Mouse (Mus musculus) lung, embryonic 16.5 days (tissue): ENCODE results near the gene Slfn5. TPM values are rescaled to one million over a fixed set of nuclear protein-coding genes. Genes with fewer than 3 reads are reported as not detected.
A peak's percentile ranks its signal among the peaks of the same experiment; 100 is the strongest.
"Not testable (repeated sequence)": the region's sequence is repeated elsewhere in the genome, so short reads cannot be mapped to it uniquely, and the experiment has no call there.

ENCODE experiments used
- ATAC-seq: fragments of 200-750 bp; cut with Nextera tagmentation; 2 replicates; pipeline ENCODE4 v1.8.0; 2017; ENCODE audit warnings: low read depth, mild to moderate bottlenecking, moderate library complexity
- H3K27ac ChIP-seq: fragments of 300-500 bp; sonication (generic); 2 replicates; pipeline ENCODE4 v1.5.1; 2014; ENCODE audit warnings: mild to moderate bottlenecking, control low read depth, low read length
- H3K27me3 ChIP-seq: fragments of 300-500 bp; sonication (generic); 2 replicates; pipeline ENCODE4 v1.6.1; 2014; ENCODE audit warnings: low read depth, low read length, mixed read lengths; ENCODE audit not compliant: control insufficient read depth, insufficient read depth
- H3K36me3 ChIP-seq: fragments of 300-500 bp; sonication (generic); 2 replicates; pipeline ENCODE4 v1.6.1; 2014; ENCODE audit warnings: low read length; ENCODE audit not compliant: control insufficient read depth, insufficient read depth
- H3K4me1 ChIP-seq: fragments of 300-500 bp; sonication (generic); replicated peaks from 2 replicates; pipeline ENCODE4 v1.6.1; 2014; ENCODE audit warnings: low read length, mixed read lengths; ENCODE audit not compliant: control insufficient read depth, insufficient read depth
- H3K4me2 ChIP-seq: fragments of 300-500 bp; sonication (generic); 2 replicates; pipeline ENCODE4 v1.6.1; 2014; ENCODE audit warnings: low read depth, low read length, control low read depth
- H3K4me3 ChIP-seq: fragments of 300-500 bp; sonication (generic); 2 replicates; pipeline ENCODE4 v1.5.1; 2014; ENCODE audit warnings: mild to moderate bottlenecking, low read length, control low read depth
- H3K9ac ChIP-seq: fragments of 300-500 bp; sonication (generic); 2 replicates; pipeline ENCODE4 v1.6.1; 2014; ENCODE audit warnings: low read length, control low read depth
- H3K9me3 ChIP-seq: fragments of 300-500 bp; sonication (generic); 2 replicates; pipeline ENCODE4 v1.6.1; 2016; ENCODE audit warnings: low read length; ENCODE audit not compliant: control insufficient read depth
- WGBS: fragments of 180-500 bp; shearing (Covaris S2); extraction: QIAGEN DNeasy Blood & Tissue Kit; methylation state at CpG from one replicate; pipeline ENCODE4 v1.1.7; 2014; 5-methylcytosine and 5-hydroxymethylcytosine counted together
- polyA plus RNA-seq: library from polyadenylated mRNA; unstranded; fragments of >200 nt; fragmentation: Nextera tagmentation; extraction: Ambion mirVana; gene quantifications from 2 replicates; pipeline ENCODE4 v1.2.1, GENCODE M21; 2015

Gene Slfn5
- polyA plus RNA-seq, 1 experiment from 2014 or later: 4.5 TPM

GRCm38 (mm10) chr11:82914711-82915352 is 36.3 kb upstream of the Slfn5 start:
- WGBS: 4% methylated on average over 16 of the region's 16 CpGs
- Histone ChIP-seq H3K27me3 (peaks cover 2% of the 10 kb centered on the region; the same call in 1 of the 2 replicates), H3K4me2 (peak overlapping the region; percentile 50), H3K9ac (no peak overlapping the region), H3K36me3 (no peaks in the 10 kb centered on the region), H3K4me3 (peak overlapping the region; percentile 15; the same call in 1 of the 2 replicates), H3K4me1 (peaks cover 4% of the 10 kb centered on the region; the same call in 1 of the 2 replicates), H3K9me3 (no peaks in the 10 kb centered on the region), H3K27ac (no peak overlapping the region)
- peak; percentile 63 for ATAC-seq

GRCm38 (mm10) chr11:82920768-82921167 is 30.4 kb upstream of the Slfn5 start:
- no peak for ATAC-seq
- no peaks in the 10 kb centered on the region for H3K27me3 ChIP-seq
- H3K4me3 ChIP-seq: no peak overlapping the region
- no peak overlapping the region for H3K9ac ChIP-seq
- no peak overlapping the region for H3K27ac ChIP-seq
- H3K9me3 ChIP-seq: no peaks in the 10 kb centered on the region
- H3K4me2 ChIP-seq: no peak overlapping the region
- no peaks in the 10 kb centered on the region for H3K36me3 ChIP-seq
- no peaks in the 10 kb centered on the region for H3K4me1 ChIP-seq
- WGBS: 32% methylated on average over 10 of the region's 10 CpGs

- Histone ChIP-seq H3K27me3 (no peaks in the 10 kb centered on the region), H3K9ac (no peak overlapping the region), H3K4me2 (no peak overlapping the region), H3K4me3 (no peak overlapping the region), H3K27ac (no peak overlapping the region), H3K36me3 (no peaks in the 10 kb centered on the region), H3K9me3 (no peaks in the 10 kb centered on the region), H3K4me1 (no peaks in the 10 kb centered on the region)
- ATAC-seq: no peak
- 60% methylated on average over 4 of the region's 4 CpGs for WGBS
Measured at GRCm38 (mm10) chr11:82921691-82922090, 29.5 kb upstream of the Slfn5 start.

- H3K4me3 ChIP-seq, H3K9ac ChIP-seq, H3K9me3 ChIP-seq, ATAC-seq, H3K4me2 ChIP-seq, H3K27ac ChIP-seq, H3K4me1 ChIP-seq, H3K36me3 ChIP-seq: not testable (repeated sequence)
- H3K27me3 ChIP-seq: peaks cover 11% of the 10 kb centered on the region
- WGBS: 39% methylated on average over 6 of the region's 6 CpGs
Measured at GRCm38 (mm10) chr11:82923910-82924309, 27.2 kb upstream of the Slfn5 start.

GRCm38 (mm10) chr11:82928897-82929632 is 22.1 kb upstream of the Slfn5 start:
- ATAC-seq: no peak
- no peak overlapping the region for H3K4me3 ChIP-seq
- H3K9me3 ChIP-seq: no peaks in the 10 kb centered on the region
- no peak overlapping the region for H3K9ac ChIP-seq
- H3K27ac ChIP-seq: no peak overlapping the region
- H3K36me3 ChIP-seq: no peaks in the 10 kb centered on the region
- 27% methylated on average over 20 of the region's 20 CpGs for WGBS
- H3K4me1 ChIP-seq: peaks cover 5% of the 10 kb centered on the region
- peaks cover 26% of the 10 kb centered on the region for H3K27me3 ChIP-seq
- H3K4me2 ChIP-seq: no peak overlapping the region

- no peaks in the 10 kb centered on the region for H3K36me3 ChIP-seq
- no peak overlapping the region for H3K4me2 ChIP-seq
- H3K9me3 ChIP-seq: no peaks in the 10 kb centered on the region
- no peak overlapping the region for H3K27ac ChIP-seq
- H3K27me3 ChIP-seq: peaks cover 31% of the 10 kb centered on the region
- H3K4me1 ChIP-seq: peaks cover 5% of the 10 kb centered on the region
- H3K4me3 ChIP-seq: no peak overlapping the region
- 42% methylated on average over 3 of the region's 3 CpGs for WGBS
- no peak overlapping the region for H3K9ac ChIP-seq
- no peak for ATAC-seq
Measured at GRCm38 (mm10) chr11:82929633-82929950, 21.6 kb upstream of the Slfn5 start.

GRCm38 (mm10) chr11:82930391-82930955 is 20.7 kb upstream of the Slfn5 start:
- not testable (repeated sequence) for H3K36me3 ChIP-seq, ATAC-seq, H3K27ac ChIP-seq, H3K4me1 ChIP-seq, H3K9me3 ChIP-seq
- peaks cover 36% of the 10 kb centered on the region for H3K27me3 ChIP-seq
- H3K4me3 ChIP-seq: peak overlapping the region; percentile 54
- 3% methylated on average over 74 of the region's 85 CpGs for WGBS
- peak overlapping the region; percentile 92 for H3K4me2 ChIP-seq
- H3K9ac ChIP-seq: peak overlapping the region; percentile 20; the same call in 1 of the 2 replicates

DNA sequence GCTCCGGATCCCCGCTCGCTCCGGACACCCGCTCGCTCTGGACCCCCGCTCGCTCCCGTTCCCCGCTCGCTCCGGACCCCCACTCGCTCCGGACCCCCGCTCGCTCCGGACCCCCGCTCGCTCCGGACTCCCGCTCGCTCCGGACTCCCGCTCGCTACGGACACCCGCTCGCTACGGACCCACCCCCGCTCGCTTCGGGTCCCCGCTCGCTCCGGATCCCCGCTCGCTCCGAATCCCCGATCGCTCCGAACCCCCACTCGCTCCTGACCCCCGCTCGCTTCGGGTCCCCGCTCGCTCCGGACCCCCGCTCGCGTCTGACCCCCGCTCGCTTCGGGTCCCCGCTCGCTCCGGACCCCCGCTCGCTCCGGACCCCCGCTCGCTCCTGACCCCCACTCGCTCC is 20.0 kb upstream of the Slfn5 start:
- not testable (repeated sequence) for H3K9me3 ChIP-seq, H3K36me3 ChIP-seq, H3K4me1 ChIP-seq, H3K27ac ChIP-seq, ATAC-seq
- H3K27me3 ChIP-seq: peaks cover 41% of the 10 kb centered on the region
- H3K9ac ChIP-seq: peak overlapping the region; percentile 57
- H3K4me2 ChIP-seq: peak overlapping the region; percentile 92
- WGBS: under 1% methylated on average over 36 of the region's 63 CpGs
- H3K4me3 ChIP-seq: peak overlapping the region; percentile 54

DNA sequence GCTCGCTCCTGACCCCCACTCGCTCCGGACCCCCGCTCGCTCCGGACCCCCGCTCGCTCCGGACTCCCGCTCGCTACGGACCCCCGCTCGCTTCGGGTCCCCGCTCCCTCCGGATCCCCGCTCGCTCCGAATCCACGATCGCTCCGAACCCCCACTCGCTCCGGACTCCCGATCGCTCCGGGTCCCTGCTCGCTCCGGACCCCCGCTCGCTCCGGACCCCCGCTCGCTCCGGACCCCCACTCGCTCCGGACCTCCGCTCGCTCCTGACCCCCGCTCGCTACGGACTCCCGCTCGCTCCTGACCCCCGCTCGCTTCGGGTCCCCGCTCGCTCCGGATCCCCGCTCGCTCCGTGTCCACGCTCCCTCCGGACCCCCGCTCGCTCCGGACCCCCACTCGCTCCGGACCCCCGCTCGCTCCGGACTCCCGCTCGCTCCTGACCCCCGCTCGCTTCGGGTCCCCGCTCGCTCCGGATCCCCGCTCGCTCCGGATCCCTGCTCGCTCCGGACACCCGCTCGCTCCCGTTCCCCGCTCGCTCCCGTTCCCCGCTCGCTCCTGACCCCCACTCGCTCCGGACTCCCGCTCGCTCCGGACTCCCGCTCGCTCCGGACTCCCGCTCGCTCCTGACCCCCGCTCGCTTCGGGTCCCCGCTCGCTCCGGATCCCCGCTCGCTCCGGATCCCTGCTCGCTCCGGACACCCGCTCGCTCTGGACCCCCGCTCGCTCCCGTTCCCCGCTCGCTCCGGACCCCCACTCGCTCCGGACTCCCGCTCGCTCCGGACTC is 19.3 kb upstream of the Slfn5 start:
- Histone ChIP-seq H3K9ac (peak overlapping the region; percentile 57), H3K27ac (0 out of 2 replicates have a peak overlapping the region, but pooled peaks have one; percentile 17), H3K4me2 (peak overlapping the region; percentile 92), H3K4me3 (peak overlapping the region; percentile 54), H3K27me3 (peaks cover 41% of the 10 kb centered on the region)
- H3K36me3 ChIP-seq, H3K9me3 ChIP-seq, ATAC-seq, H3K4me1 ChIP-seq: not testable (repeated sequence)
- WGBS: 2% methylated on average over 62 of the region's 119 CpGs
